Mouse (Mus musculus) ES-E14 (cell line): ENCODE data around the gene Mrpl20.
"Not testable (repeated sequence)": the region's sequence is repeated elsewhere in the genome, so short reads cannot be mapped to it uniquely, and the experiment has no call there.

Experiments
- HCFC1 ChIP-seq: IDR thresholded peaks from 2 replicates; pipeline ENCODE4 v1.6.1; 2012; ENCODE audit warnings: low read length, inconsistent platforms, borderline replicate concordance; ENCODE audit not compliant: insufficient read depth
- ZNF384 ChIP-seq: IDR thresholded peaks from 2 replicates; pipeline ENCODE4 v1.6.1; 2012; ENCODE audit warnings: low read depth, low read length, inconsistent platforms

- not testable (repeated sequence) for TF ChIP-seq ZNF384, HCFC1
These were observed 13.8 kb upstream of the Mrpl20 start for GRCm38 (mm10) chr4:155788833-155789232.
